Mouse (Mus musculus) left cerebral cortex, postnatal 36 days (tissue): ENCODE measurements at regions not wholly inside any gene's neighbourhood (a gene's known extent, or its start where the extent isn't known, plus 50 kb on each side); places are given as distances from the start of the nearest gene placed in this dataset.

Source experiments
- DNase-seq, 2 experiments: peaks; one replicate each; pipeline ENCODE4 v3.0.0; 2021 to 2022; ENCODE audit warnings: low spot score in 2 of 2, mixed read lengths in 1 of 2
- intact Hi-C: fragments of 180-260 bp; cut with DNase I; formaldehyde crosslinking; loops from one replicate; pipeline ENCODE4 v1.15.1; 2025

GRCm38 (mm10) chr8:107699759-107700158 is 111.5 kb upstream of the Psmd7 start:
- no peak for DNase-seq
- intact Hi-C loops = no loop called here

DNA sequence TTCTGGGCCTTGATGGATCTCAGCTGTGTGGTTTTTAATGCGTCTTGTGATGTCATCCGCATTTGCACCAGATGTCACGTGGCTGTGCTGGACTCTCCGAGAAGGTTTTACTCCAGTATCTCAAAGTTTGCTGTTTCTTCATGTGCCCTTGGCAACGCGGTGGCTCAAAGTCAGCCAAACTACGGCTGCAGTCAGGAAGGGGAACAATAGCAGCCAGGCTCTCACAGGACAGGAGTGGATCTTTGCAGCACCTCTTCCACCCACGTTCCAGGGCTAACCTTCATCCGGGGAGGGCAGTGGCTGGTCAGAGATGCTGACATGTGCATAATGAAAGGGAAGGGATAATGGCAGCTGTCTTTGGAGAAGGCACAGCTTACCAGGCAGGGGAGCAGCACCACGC is 127.6 kb upstream of the Psmd7 start:
- no peak for DNase-seq
- intact Hi-C loops = no loop called here

GRCm38 (mm10) chr8:107717856-107718255 is 129.6 kb upstream of the Psmd7 start:
- no peak for DNase-seq
- intact Hi-C loops = no loop called here

DNA sequence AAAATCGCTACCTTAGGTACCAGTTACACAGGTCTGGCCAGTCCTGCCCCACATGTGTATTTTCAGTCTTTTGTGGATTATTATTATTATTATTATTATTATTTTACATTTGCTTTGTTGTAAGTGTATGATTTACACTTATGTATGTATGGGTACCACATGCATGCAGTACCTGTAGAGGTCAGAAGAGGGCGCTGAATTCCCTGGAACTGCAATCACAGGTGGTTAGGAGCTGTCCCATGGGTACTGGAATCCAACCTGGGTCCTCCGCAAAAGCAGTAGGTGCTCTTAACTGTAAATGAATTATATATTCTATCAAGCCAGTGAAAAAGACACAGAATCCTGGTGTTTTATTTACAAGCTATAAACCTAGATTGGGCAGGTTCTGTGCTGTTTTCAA is 131.4 kb upstream of the Psmd7 start:
- no peak for DNase-seq
- intact Hi-C loops = no loop called here

GRCm38 (mm10) chr8:107726716-107727115 is 138.5 kb upstream of the Psmd7 start:
- intact Hi-C loops = no loop called here
- DNase-seq = no peak

DNA sequence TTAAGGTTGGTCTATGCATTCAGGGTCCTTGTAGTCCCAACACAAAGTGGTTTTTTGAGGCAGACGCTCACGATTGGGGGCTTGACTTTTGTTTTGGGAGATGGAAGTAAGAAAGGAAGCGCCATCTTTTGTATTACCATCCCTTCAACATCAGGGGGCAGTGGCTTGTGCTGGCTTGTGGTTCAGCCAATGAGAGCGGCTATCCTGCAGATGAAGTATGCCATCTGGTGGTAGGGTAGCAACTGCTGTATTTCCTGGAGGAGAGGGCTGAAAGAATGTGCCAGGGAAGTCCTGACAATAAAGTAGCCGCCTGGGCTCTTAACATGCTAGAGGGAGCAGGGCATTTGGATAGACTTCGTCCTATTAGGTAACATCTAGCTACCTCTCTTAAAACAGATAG is 139.0 kb upstream of the Psmd7 start:
- no peak for DNase-seq
- intact Hi-C loops = no loop called here

GRCm38 (mm10) chr8:107739091-107739490 is 150.8 kb upstream of the Psmd7 start:
- intact Hi-C loops = no loop called here
- DNase-seq = no peak

GRCm38 (mm10) chr8:107757083-107757482 is 168.8 kb upstream of the Psmd7 start:
- intact Hi-C loops = no loop called here
- no peak for DNase-seq

DNA sequence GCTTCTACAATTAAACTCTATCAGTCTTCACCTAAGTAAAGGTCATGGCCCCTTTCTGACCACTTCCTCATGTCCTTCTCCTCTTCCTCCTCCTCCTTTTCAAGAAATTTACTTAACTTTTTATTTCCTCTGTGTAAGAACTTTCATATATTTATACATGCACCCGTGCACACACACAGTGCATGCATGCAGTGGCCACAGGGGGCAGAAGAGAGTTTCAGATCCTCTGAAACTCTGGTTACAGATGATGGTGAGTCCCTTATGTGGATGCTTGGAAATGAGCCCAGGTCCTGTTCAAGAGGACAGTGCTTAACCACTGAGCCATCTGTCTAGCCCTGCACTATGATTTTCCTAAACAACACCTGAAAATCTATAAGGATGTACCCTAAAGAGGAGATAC is 170.4 kb upstream of the Psmd7 start:
- DNase-seq = no peak
- intact Hi-C loops = no loop called here

DNA sequence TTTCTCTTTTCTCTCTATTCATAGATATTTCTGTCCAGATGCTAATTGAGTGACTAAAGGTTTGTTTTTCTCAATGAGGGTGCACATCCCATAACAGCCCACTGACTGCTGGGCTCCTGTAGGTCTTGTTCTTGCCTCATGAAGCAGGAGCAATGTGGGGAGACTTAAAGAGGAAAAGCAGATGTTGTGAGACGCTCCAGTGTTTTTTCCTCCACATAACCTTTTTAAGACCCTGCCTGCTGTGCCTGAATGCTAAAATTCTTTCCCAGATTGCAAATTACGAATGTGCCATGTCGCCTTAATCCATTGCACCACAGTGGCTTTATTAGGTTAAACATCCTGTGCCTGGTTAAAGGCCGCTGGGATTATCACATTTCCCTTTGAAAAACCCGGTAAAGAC is 165.5 kb upstream of the Zfhx3 start:
- no peak for DNase-seq
- intact Hi-C loops = no loop called here

GRCm38 (mm10) chr8:107785771-107786170 is 156.7 kb upstream of the Zfhx3 start:
- no peak for DNase-seq
- intact Hi-C loops = no loop called here

DNA sequence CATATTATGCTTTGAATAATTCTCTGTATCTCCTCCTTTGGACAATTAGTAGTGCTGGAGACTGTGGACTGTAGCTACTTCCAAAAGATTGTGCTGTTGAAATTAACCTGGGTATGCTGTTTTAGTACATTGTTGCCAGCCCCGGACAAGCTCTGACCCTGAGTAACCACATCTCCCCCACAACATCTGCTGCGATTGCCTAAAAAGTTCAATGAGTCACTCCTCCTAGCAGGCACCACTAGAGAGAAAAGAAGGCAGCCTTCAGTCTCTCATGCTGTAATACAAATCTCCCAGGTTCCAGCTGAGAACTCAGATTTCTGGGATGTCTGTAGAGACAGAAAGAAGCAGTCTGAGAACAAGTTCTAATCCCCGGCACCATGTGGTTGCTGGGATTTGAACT is 150.2 kb upstream of the Zfhx3 start:
- intact Hi-C loops = no loop called here
- DNase-seq = no peak

- DNase-seq = no peak
- intact Hi-C loops = loop anchor here (5.0 kb wide), 1 partner anchor 1722 kb away; no protein-coding TSS in a partner anchor
These were observed 127.5 kb upstream of the Zfhx3 start for GRCm38 (mm10) chr8:107814931-107815330.

- no peak for DNase-seq
- intact Hi-C loops = loop anchor here (5.0 kb wide), 1 partner anchor 1722 kb away; no protein-coding TSS in a partner anchor
These were observed 126.7 kb upstream of the Zfhx3 start for GRCm38 (mm10) chr8:107815775-107816174.

DNA sequence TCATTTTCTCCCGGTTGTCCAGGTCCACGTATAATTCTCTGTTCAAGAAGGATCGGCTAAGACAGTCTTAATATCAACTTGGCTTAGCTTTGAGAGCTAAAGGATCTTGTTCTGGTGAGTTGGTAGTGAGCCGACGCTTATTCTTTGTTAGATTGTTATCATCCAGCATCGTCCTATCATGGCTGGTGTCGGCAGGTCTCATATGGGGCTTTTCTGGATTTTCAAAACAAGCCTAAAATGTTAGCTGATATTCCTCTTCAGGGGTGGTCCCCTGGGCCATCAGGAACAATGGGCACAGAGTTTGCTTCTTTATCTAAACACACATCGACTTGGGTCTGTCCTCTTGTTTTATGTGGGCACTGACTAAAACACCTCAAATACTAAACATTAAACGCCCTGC is 124.6 kb upstream of the Zfhx3 start:
- intact Hi-C loops = loop anchor here (5.0 kb wide), 1 partner anchor 1720 kb away; no protein-coding TSS in a partner anchor
- no peak for DNase-seq

DNA sequence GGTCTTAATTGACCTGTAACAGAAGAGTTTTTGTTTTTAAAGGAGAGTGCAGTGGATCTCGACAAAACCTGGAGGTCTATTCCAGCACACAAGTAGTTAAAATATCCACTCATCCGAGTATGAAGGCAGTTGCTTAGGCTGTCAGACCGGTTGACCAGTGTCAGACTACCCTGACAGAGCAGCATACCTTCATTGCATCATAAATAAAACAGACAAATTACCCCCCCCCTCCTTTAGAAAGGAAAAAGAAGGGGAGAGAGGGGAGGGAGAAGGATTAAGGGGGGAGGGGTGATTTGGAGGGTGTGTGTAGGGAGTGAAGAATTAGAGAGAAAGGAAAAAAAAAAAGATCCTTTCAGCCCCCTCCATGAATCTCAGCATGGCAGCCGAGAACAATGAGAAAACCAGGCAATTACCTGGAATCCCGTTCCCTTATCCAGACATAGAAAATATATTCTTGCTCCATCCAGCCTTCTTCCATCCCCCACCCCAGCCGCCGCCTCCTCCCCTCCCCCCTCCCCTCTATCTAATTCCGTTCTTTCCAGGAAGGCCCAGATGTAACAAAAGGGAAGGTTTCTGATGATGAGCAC is 122.2 kb upstream of the Zfhx3 start:
- no peak for DNase-seq
- intact Hi-C loops = no loop called here

DNA sequence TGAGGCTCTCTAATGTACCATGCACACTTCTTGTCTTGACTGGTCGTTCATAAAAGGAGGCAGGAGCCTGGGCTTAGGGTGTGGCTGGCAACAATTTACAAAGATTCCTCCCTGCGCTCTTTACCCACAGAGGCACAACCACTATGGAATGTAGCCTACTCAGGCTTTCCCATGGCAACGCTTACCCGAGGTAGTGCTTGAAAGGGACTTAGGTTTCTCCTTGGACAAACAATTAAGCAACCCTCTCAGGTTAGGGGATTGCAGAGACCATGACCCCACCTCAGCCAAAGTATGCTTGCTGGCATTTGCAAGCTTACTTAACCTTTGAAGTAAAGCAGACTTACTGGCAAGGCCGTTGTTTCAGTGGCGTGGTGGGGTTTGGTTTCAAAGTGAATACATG is 120.9 kb upstream of the Zfhx3 start:
- DNase-seq = no peak
- intact Hi-C loops = no loop called here

DNA sequence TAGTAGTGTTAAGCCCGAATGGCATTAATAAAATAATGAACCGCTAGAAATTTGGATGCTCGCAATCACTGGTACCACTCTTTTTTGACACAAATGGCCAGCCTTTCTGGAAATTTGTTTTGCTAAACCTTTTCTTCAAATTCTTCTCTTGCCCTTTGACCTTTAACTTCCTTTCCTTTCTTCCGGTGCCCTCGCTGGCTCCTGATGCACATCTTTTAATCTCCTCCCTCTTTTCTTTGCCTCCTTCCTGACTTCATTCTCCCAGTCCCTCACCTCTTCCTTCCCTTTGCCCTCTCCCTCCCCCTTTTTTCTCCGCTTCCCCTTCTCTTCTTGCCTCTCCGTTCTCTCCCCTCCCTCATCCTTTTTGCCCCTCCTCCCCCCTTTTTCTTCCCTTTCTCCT is 118.3 kb upstream of the Zfhx3 start:
- intact Hi-C loops = no loop called here
- no peak for DNase-seq

DNA sequence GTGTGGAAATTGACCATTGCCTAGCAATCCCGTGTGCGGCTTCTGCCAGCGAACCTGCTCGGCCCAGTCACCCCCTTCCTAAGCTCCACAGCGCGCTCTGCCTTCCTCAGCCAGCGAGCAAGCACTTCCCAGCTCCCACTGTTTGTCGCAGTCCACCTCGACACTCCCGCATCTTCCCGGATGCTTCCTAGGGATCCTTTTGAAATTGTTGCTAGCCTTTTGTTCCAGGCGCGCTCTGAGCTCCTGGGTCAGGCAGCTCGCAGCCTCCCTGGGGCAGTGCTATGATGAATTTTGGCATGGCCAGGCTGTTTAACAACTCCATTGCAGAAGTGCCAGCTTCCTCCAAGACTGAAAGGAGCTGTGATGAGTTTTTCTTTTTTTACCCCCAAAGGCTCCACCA is 117.8 kb upstream of the Zfhx3 start:
- intact Hi-C loops = no loop called here
- DNase-seq = peak; percentile 6

DNA sequence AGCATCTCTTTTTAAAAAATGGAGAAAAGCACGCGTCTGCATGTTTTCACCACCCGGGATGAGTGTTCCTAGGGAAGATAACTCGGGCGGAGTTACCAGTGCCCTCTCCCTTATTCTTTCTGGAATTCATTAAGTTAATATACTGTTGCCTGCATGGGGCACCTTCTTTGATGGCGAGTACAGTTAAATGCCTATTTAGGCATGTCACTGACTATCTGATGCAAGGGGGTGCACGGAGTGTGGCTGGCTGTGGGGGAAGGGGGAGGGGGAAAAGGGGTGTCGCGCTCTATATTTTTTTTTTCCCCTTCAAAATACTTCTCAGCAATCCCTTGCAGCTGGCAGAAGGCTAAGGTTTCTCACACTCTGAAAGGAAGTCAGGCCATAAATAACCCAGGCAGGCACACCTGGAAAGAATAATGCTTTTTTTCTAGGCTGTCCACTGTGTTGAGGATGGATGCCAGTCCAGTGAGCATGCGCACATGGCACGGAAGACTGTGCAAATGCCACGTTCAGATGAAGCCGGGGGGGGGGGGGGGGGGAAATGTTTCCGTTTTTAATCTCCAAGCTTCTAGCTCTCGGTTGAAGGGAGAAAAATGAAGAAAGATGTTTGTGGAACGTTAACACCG is 114.8 kb upstream of the Zfhx3 start:
- no peak for DNase-seq
- intact Hi-C loops = no loop called here

GRCm38 (mm10) chr8:107828541-107828940 is 113.9 kb upstream of the Zfhx3 start:
- intact Hi-C loops = no loop called here
- DNase-seq = no peak

DNA sequence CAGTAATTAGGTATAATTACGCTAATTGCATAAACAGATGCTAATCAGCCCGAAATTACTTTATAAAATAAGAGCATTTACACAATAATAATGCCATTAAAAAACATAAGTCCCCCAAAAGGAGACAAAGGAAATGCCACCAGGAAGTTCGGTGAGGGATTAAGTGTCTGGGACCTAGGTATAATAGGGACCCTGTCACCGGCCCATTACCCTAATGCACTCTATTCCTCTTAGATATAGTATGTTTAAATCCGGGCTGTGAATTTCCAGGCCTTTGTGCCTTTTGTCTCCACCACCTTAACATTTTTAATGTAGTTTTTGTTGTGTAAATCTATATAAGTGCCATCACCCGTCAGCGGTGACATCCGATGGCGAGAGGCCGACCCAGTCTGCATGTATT is 109.0 kb upstream of the Zfhx3 start:
- intact Hi-C loops = no loop called here
- DNase-seq = no peak
